ENCODE assay signal across 8 mouse cellular contexts in genomic region chr13:52236105-52236504, GRCm38 (mm10).
DNase-seq lines count a peak whose midpoint lies in the region; ATAC-seq and TF ChIP-seq lines count a peak whose summit lies in the region.

No protein-coding gene starts in this region.

- intact Hi-C loops in left cerebral cortex, postnatal 36 days (cut with DNase I): no loop called here

- no peak overlapping the region for H3K9ac ChIP-seq in heart, embryonic 12.5 days
- no peak overlapping the region for H3K9ac ChIP-seq in liver, embryonic 11.5 days (ENCODE audit: low read depth, low read length)
- H3K9ac ChIP-seq in forebrain, embryonic 12.5 days: no peak overlapping the region
- no peak overlapping the region for H3K9ac ChIP-seq in hindbrain, postnatal 0 days (replicated peaks; ENCODE audit: low read length)

- no peaks in the 10 kb centered on the region for H3K9me3 ChIP-seq in heart, embryonic 12.5 days (replicated peaks)
- H3K9me3 ChIP-seq in liver, embryonic 11.5 days (ENCODE audit: control insufficient read depth, low read length): no peaks in the 10 kb centered on the region
- no peaks in the 10 kb centered on the region for H3K9me3 ChIP-seq in forebrain, embryonic 12.5 days
- H3K9me3 ChIP-seq in hindbrain, postnatal 0 days (ENCODE audit: low read length): no peaks in the 10 kb centered on the region

- H3K4me2 ChIP-seq in heart, embryonic 12.5 days: peak overlapping the region; percentile 49
- H3K4me2 ChIP-seq in liver, embryonic 11.5 days: peak overlapping the region; percentile 6
- no peak overlapping the region for H3K4me2 ChIP-seq in forebrain, embryonic 12.5 days
- H3K4me2 ChIP-seq in hindbrain, postnatal 0 days (ENCODE audit: low read depth, low read length): no peak overlapping the region

- H3K27me3 ChIP-seq in heart, embryonic 12.5 days (replicated peaks): no peaks in the 10 kb centered on the region
- H3K27me3 ChIP-seq in liver, embryonic 11.5 days (replicated peaks; ENCODE audit: control insufficient read depth, insufficient read depth, low read length): no peaks in the 10 kb centered on the region
- no peaks in the 10 kb centered on the region for H3K27me3 ChIP-seq in forebrain, embryonic 12.5 days
- H3K27me3 ChIP-seq in hindbrain, postnatal 0 days (ENCODE audit: insufficient read depth, low read length): no peaks in the 10 kb centered on the region

- H3K4me3 ChIP-seq in heart, embryonic 12.5 days: 0 out of 2 replicates have a peak overlapping the region, but pooled peaks have one; percentile 3
- no peak overlapping the region for H3K4me3 ChIP-seq in liver, embryonic 11.5 days (ENCODE audit: low read depth, low read length)
- no peak overlapping the region for H3K4me3 ChIP-seq in forebrain, embryonic 12.5 days (replicated peaks)
- H3K4me3 ChIP-seq in hindbrain, postnatal 0 days (ENCODE audit: low read length): no peak overlapping the region

- peak; percentile 19 to 28 for DNase-seq in left cerebral cortex, postnatal 36 days (ENCODE audit: low spot score in 2 of 2)
- DNase-seq in left cerebral cortex, adult 11 months (ENCODE audit: low spot score): no peak
- DNase-seq in adrenal gland, postnatal 14 days: peak; percentile 45
- DNase-seq in liver, embryonic 11.5 days (ENCODE audit: low spot score): no peak
- DNase-seq in spleen, postnatal 4 days (ENCODE audit: low spot score in 2 of 2): no peak
- DNase-seq in hindbrain, postnatal 0 days (ENCODE audit: low spot score): no peak

- 0 out of 2 replicates have a peak, but pooled peaks have one; percentile 39 for ATAC-seq in heart, embryonic 12.5 days (ENCODE audit: insufficient number of reproducible peaks, low FRiP score)
- 0 out of 2 replicates have a peak, but pooled peaks have one; percentile 31 for ATAC-seq in liver, embryonic 11.5 days (replicated peaks; ENCODE audit: low FRiP score)
- ATAC-seq in forebrain, embryonic 12.5 days (ENCODE audit: low FRiP score): no peak
- no peak for ATAC-seq in hindbrain, postnatal 0 days

- no peaks in the 10 kb centered on the region for H3K36me3 ChIP-seq in heart, embryonic 12.5 days
- H3K36me3 ChIP-seq in liver, embryonic 11.5 days (ENCODE audit: control insufficient read depth, insufficient read depth, low read length): no peaks in the 10 kb centered on the region
- no peaks in the 10 kb centered on the region for H3K36me3 ChIP-seq in forebrain, embryonic 12.5 days (replicated peaks)
- H3K36me3 ChIP-seq in hindbrain, postnatal 0 days (ENCODE audit: insufficient read depth, low read length): no peaks in the 10 kb centered on the region

- 26% methylated on average over 10 of the region's 10 CpGs for WGBS in heart, embryonic 12.5 days
- 32% methylated on average over 10 of the region's 10 CpGs for WGBS in liver, embryonic 11.5 days
- WGBS in forebrain, embryonic 12.5 days: 53% methylated on average over 10 of the region's 10 CpGs
- WGBS in hindbrain, postnatal 0 days: 35% methylated on average over 10 of the region's 10 CpGs

- TF ChIP-seq CTCF in hindbrain, postnatal 0 days (IDR thresholded peaks at IDR 0.05; ENCODE audit: low read depth): no peak

- peaks cover 14% of the 10 kb centered on the region for H3K4me1 ChIP-seq in heart, embryonic 12.5 days (replicated peaks)
- peaks cover 6% of the 10 kb centered on the region for H3K4me1 ChIP-seq in liver, embryonic 11.5 days (replicated peaks; ENCODE audit: control insufficient read depth, insufficient read depth, low read length)
- H3K4me1 ChIP-seq in forebrain, embryonic 12.5 days: no peaks in the 10 kb centered on the region
- peaks cover 7% of the 10 kb centered on the region; the same call in 1 of the 2 replicates for H3K4me1 ChIP-seq in hindbrain, postnatal 0 days (ENCODE audit: insufficient read depth, low read length)

- H3K27ac ChIP-seq in heart, embryonic 12.5 days (ENCODE audit: poor library complexity, severe bottlenecking): no peak overlapping the region
- H3K27ac ChIP-seq in liver, embryonic 11.5 days (ENCODE audit: low read depth, low read length): peak overlapping the region; percentile 4; the same call in 1 of the 2 replicates
- no peak overlapping the region for H3K27ac ChIP-seq in forebrain, embryonic 12.5 days
- H3K27ac ChIP-seq in hindbrain, postnatal 0 days: no peak overlapping the region

Comparison
In these comparisons a context has a peak if more than half of its experiments do, and no peak if none do; other contexts are left out.
1. DNase-seq: peak in left cerebral cortex, postnatal 36 days (2 of 2) and adrenal gland, postnatal 14 days (single experiment); none in left cerebral cortex, adult 11 months (single experiment), liver, embryonic 11.5 days (single experiment), spleen, postnatal 4 days (0 of 2) and hindbrain, postnatal 0 days (single experiment).
2. ATAC-seq: peak in heart, embryonic 12.5 days (single experiment) and liver, embryonic 11.5 days (single experiment); none in forebrain, embryonic 12.5 days (single experiment) and hindbrain, postnatal 0 days (single experiment).
3. H3K4me2 ChIP-seq: peak in heart, embryonic 12.5 days (single experiment) and liver, embryonic 11.5 days (single experiment); none in forebrain, embryonic 12.5 days (single experiment) and hindbrain, postnatal 0 days (single experiment).